In the genomic region with DNA sequence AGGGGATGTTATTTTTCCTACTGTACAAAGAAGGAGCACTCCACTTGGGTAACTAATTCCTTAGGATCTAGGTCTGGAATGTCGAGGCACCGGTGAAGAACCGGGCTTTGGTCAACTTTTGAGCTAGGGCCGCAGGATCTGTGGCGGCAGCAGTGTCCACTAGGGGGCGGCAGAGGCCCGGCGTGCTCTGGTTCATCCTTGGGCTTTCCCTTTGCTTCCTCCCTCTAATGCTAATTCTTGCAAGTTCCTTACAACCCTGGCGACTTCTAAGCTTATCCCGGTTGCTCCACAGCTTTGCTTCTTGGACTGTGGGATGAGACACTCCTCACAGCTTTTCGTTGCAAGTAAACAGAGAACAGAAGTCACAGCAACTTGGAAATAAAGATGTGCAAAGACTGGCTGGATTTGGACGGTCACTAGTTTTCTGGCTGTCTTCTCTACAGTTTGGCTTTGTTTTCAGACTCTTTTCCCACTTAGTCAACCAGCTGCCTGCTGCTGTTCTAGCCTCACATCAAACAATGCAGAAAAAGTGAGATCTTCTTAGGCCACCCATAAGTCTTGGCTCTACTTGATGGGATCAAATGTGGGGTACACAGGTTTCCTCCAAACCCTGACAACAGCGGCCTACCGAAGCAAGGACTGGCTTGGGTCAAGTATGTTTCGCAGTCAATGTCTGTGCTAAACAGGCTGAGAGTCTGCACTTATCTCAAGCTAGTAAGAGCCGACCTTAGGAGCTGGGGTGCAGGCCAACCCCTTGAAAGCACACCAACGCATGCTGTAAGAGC, we compare ENCODE assay signal across 8 mouse cellular contexts. TPM values are rescaled to one million over a fixed set of nuclear protein-coding genes. Genes with fewer than 3 reads are reported as not detected.
DNase-seq lines count a peak whose midpoint lies in the region; ATAC-seq and TF ChIP-seq lines count a peak whose summit lies in the region.

No protein-coding gene starts in this region.

- H3K36me3 ChIP-seq in liver, embryonic 12.5 days: no peaks in the 10 kb centered on the region
- no peaks in the 10 kb centered on the region for H3K36me3 ChIP-seq in midbrain, embryonic 14.5 days (ENCODE audit: control insufficient read depth, insufficient read depth, low read length)
- H3K36me3 ChIP-seq in spleen, adult 2 months (ENCODE audit: control insufficient read depth, insufficient read depth, low read length): no peaks in the 10 kb centered on the region

- no peak for ATAC-seq in liver, embryonic 12.5 days
- ATAC-seq in midbrain, embryonic 14.5 days (ENCODE audit: low FRiP score, low TSS enrichment): no peak

- no peaks in the 10 kb centered on the region for H3K9me3 ChIP-seq in liver, embryonic 12.5 days (replicated peaks)
- no peaks in the 10 kb centered on the region for H3K9me3 ChIP-seq in midbrain, embryonic 14.5 days (ENCODE audit: control insufficient read depth, low read length)

- WGBS in liver, embryonic 12.5 days (ENCODE audit: insufficient replicate concordance): 29% methylated on average over 17 of the region's 17 CpGs
- 36% methylated on average over 17 of the region's 17 CpGs for WGBS in midbrain, embryonic 14.5 days
- WGBS in spleen, adult 2 months: 37% methylated on average over 17 of the region's 17 CpGs

- no peak overlapping the region for H3K4me3 ChIP-seq in liver, embryonic 12.5 days
- no peak overlapping the region for H3K4me3 ChIP-seq in midbrain, embryonic 14.5 days (replicated peaks; ENCODE audit: low read depth, low read length)
- no peak overlapping the region for H3K4me3 ChIP-seq in spleen, adult 2 months (ENCODE audit: extremely low read depth, insufficient read depth, insufficient read length)

- intact Hi-C loops in left cerebral cortex, postnatal 25 days (cut with DNase I): loop anchor here (2.0 to 10.0 kb wide), 3 partner anchors 113 to 1061 kb away; partner anchors contain the start of genes Cxcl12 and Depp1

- no peak for TF ChIP-seq POLR2A in spleen, adult 2 months (IDR thresholded peaks at IDR 0.05; ENCODE audit: low read depth, low read length)

- H3K4me2 ChIP-seq in liver, embryonic 12.5 days: no peak overlapping the region
- no peak overlapping the region for H3K4me2 ChIP-seq in midbrain, embryonic 14.5 days (ENCODE audit: low read length)

- TF ChIP-seq CTCF in spleen, adult 2 months (IDR thresholded peaks at IDR 0.05; ENCODE audit: extremely low read depth, insufficient read depth, insufficient read length, insufficient replicate concordance): peak; percentile 92

- peak; percentile 62 for DNase-seq in liver
- DNase-seq in embryo, embryonic 11 days: peak; percentile 81
- DNase-seq in gastrocnemius, postnatal 25 days: peak; percentile 60
- peak; percentile 53 for DNase-seq in kidney, adult 11 months
- peak; percentile 85 to 86 for DNase-seq in left cerebral cortex, postnatal 25 days (ENCODE audit: low spot score in 2 of 2)
- peak; percentile 86 for DNase-seq in midbrain, embryonic 14.5 days
- peak in 1 of 2 experiments; percentile 31 for DNase-seq in spleen, adult 2 months (ENCODE audit: low read depth in 1 of 2, low spot score in 2 of 2)

- H3K4me1 ChIP-seq in liver, embryonic 12.5 days: 0 out of 2 replicates have a peak, but pooled peaks cover 3% of the 10 kb centered on the region
- no peaks in the 10 kb centered on the region for H3K4me1 ChIP-seq in midbrain, embryonic 14.5 days (ENCODE audit: control insufficient read depth, insufficient read depth, low read length)
- H3K4me1 ChIP-seq in spleen, adult 2 months (ENCODE audit: control insufficient read depth, insufficient read depth, insufficient read length): no peaks in the 10 kb centered on the region

- H3K9ac ChIP-seq in liver, embryonic 12.5 days: no peak overlapping the region
- no peak overlapping the region for H3K9ac ChIP-seq in midbrain, embryonic 14.5 days (replicated peaks; ENCODE audit: low read length)

- no peak overlapping the region for H3K27ac ChIP-seq in liver, embryonic 12.5 days
- H3K27ac ChIP-seq in midbrain, embryonic 14.5 days (replicated peaks; ENCODE audit: low read depth, low read length): no peak overlapping the region
- H3K27ac ChIP-seq in spleen, adult 2 months (ENCODE audit: insufficient read depth, low read length): no peak overlapping the region

- H3K27me3 ChIP-seq in liver, embryonic 12.5 days (replicated peaks): no peaks in the 10 kb centered on the region
- no peaks in the 10 kb centered on the region for H3K27me3 ChIP-seq in midbrain, embryonic 14.5 days (ENCODE audit: control insufficient read depth, insufficient read depth, low read length)
- no peaks in the 10 kb centered on the region for H3K27me3 ChIP-seq in spleen, adult 2 months (ENCODE audit: control insufficient read depth, insufficient read depth, low read length)

RNA-seq across cellular contexts. Expression of gene Tmem72, which starts 51.2 kb away (rescaled TPM):
- polyA plus RNA-seq in liver, embryonic 12.5 days (2016; fragmentation: Nextera tagmentation; extraction: Ambion mirVana): 0.01 and 0.02 TPM in 2 replicates
- total RNA-seq in gastrocnemius, postnatal 25 days (2021): under 1 TPM; 0.03 to 0.13 TPM
- total RNA-seq in left cerebral cortex, postnatal 25 days (2021): 1 to 10 TPM; 1.1 to 1.6 TPM
- 0.07 and 0.14 TPM in 2 replicates for polyA plus RNA-seq in midbrain, embryonic 14.5 days (2014; fragmentation: Nextera tagmentation; extraction: Ambion mirVana)
- 0.01 TPM in 2 replicates for polyA plus RNA-seq in spleen, adult 2 months (2012; rRNA removed)
